Mouse (Mus musculus): ENCODE measurements around the gene Myh14. TPM values are rescaled to one million over a fixed set of nuclear protein-coding genes. Genes with fewer than 3 reads are reported as not detected.

Myh14 gene
- polyA plus RNA-seq, 1 experiment from 2014 or later: 1.9 TPM

DNA sequence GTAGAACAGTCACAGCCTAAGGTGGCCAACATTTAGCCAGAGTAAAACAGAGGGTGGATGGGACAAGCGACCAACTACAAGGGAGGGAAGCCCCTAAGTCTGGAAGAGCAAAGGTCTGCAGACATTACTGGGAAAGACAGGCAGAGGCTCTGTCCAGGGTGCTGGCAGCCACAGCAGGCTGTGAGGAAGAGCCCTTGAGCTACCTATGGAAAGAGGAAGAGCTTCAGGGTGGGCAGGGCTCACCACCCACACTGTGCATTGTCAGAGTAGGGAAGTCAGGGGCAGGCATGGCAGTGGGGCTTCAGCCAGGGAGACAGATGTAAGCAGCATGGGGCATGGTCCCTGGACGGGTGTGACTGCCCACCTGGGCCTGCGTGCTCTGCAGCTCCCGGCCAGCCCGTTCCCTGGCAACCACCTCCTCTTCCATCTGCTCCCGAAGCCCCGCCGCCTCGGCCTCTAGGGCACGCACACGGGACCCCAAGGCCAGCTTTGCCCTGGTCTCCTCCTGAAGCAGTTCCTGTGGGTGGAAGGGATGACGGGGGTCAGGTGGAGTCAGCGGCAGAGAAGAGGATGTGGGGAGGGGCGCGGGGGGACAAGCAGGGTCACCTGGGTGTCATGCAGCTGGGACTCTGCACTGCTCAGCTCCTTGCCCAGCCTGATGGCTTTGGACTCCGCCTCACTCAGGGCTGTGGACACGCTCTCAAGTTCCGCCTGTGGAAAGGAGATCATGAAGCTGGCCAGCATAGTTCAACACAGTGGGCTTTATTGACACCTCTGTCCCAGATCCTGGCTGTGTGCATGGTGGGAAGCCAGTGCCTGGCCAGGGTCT lies 46.7 kb downstream of the Myh14 start:
- DNase-seq (ENCODE audit: low spot score) (peak; percentile 9), ATAC-seq (ENCODE audit: low FRiP score) (no peak)
- WGBS: 43% methylated on average over 18 of the region's 18 CpGs
- no peaks in the 10 kb centered on the region for H3K27me3 ChIP-seq (ENCODE audit: control insufficient read depth, insufficient read depth, low read length)
- H3K36me3 ChIP-seq (ENCODE audit: control insufficient read depth, insufficient read depth, low read length): no peaks in the 10 kb centered on the region
- H3K27ac ChIP-seq (ENCODE audit: low read depth, low read length): no peak overlapping the region
- no peak overlapping the region for H3K4me3 ChIP-seq (ENCODE audit: low read depth, low read length)
- H3K4me1 ChIP-seq (replicated peaks; ENCODE audit: control insufficient read depth, insufficient read depth, low read length): no peaks in the 10 kb centered on the region
- H3K4me2 ChIP-seq (replicated peaks; ENCODE audit: low read depth, low read length): no peak overlapping the region
- no peak overlapping the region for H3K9ac ChIP-seq (ENCODE audit: low read depth, low read length)
- no peaks in the 10 kb centered on the region for H3K9me3 ChIP-seq (ENCODE audit: control insufficient read depth, low read length)

DNA sequence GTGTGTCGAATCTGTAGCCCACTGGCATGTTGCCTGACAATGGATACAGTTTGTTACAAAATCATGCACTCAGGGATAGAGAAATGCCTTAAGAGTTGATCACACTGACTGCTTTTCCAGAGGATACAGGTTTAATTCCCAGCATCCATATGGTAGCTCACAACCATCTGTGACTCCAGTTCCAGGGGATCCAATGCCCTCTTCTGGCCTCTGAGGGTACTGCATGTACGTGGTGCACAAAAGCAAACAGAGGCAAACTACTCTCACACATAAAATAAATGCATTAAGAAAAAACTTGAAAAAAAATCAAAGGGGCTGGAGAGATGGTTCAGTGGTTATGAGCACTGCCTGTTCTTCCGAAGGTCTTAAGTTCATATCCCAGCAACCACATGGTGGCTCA lies 53.6 kb downstream of the Myh14 start:
- DNase-seq (ENCODE audit: low spot score): no peak
- no peak overlapping the region for H3K4me3 ChIP-seq (ENCODE audit: low read depth, low read length)

DNA sequence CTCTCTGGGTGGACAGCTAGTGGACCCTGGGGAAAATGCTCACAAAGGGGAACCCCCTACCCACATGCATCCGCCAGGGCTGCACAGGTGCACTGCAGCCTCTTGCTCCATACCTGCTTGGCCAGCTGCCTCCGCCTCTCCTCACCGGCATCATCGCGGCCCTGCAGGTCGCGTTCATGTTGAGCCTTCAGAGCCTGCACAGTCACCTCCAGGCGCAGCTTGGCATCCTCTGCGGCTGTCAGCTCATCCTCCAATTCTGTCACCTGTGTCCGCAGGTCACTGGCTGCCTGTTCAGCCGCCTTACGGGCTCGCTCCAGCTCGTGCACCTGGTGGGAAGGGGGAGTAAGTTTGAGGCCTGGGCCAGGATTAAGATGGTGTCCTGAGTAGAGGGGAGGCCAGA lies 54.7 kb downstream of the Myh14 start:
- no peaks in the 10 kb centered on the region for H3K9me3 ChIP-seq (ENCODE audit: control insufficient read depth, low read length)
- ATAC-seq (ENCODE audit: low FRiP score) (no peak), DNase-seq (ENCODE audit: low spot score) (no peak)
- no peak overlapping the region for H3K4me2 ChIP-seq (replicated peaks; ENCODE audit: low read depth, low read length)
- no peak overlapping the region for H3K27ac ChIP-seq (ENCODE audit: low read depth, low read length)
- H3K36me3 ChIP-seq (ENCODE audit: control insufficient read depth, insufficient read depth, low read length): no peaks in the 10 kb centered on the region
- WGBS: 76% methylated on average over 14 of the region's 14 CpGs
- no peak overlapping the region for H3K4me3 ChIP-seq (ENCODE audit: low read depth, low read length)
- peaks cover 6% of the 10 kb centered on the region for H3K27me3 ChIP-seq (ENCODE audit: control insufficient read depth, insufficient read depth, low read length)
- no peak overlapping the region for H3K9ac ChIP-seq (ENCODE audit: low read depth, low read length)
- H3K4me1 ChIP-seq (replicated peaks; ENCODE audit: control insufficient read depth, insufficient read depth, low read length): no peaks in the 10 kb centered on the region

More for the DNA sequence above, 53.6 kb downstream of the Myh14 start:
- H3K27ac ChIP-seq (ENCODE audit: low read depth, low read length): no peak overlapping the region
- no peak overlapping the region for H3K9ac ChIP-seq (ENCODE audit: low read depth, low read length)
- no peak for ATAC-seq (ENCODE audit: low FRiP score)
- no peaks in the 10 kb centered on the region for H3K4me1 ChIP-seq (replicated peaks; ENCODE audit: control insufficient read depth, insufficient read depth, low read length)
- H3K4me2 ChIP-seq (replicated peaks; ENCODE audit: low read depth, low read length): no peak overlapping the region
- no peaks in the 10 kb centered on the region for H3K9me3 ChIP-seq (ENCODE audit: control insufficient read depth, low read length)
- no peaks in the 10 kb centered on the region for H3K36me3 ChIP-seq (ENCODE audit: control insufficient read depth, insufficient read depth, low read length)
- 68% methylated on average over 3 of the region's 3 CpGs for WGBS
- peaks cover 6% of the 10 kb centered on the region for H3K27me3 ChIP-seq (ENCODE audit: control insufficient read depth, insufficient read depth, low read length)

DNA sequence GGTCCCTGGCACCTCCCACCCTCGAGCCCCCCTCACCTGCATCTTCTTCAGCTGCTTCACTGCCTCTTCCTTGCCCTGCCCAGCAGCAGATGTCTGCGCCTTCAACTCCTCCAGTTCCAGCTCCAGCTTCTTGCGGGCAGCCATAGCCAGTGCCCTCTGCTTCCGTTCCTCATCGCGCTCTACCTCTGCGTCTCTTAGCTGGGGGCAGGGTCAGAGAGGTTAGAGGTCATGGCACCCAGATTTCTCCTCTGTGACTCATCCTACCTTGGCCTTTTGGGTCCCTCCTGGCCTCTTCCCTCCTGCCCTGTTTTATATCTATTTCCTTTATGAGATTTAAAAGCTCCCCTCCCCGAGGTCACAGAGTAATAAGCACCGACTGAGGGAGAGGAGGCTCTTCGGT lies 55.3 kb downstream of the Myh14 start:
- Histone ChIP-seq H3K4me2 (replicated peaks; ENCODE audit: low read depth, low read length) (no peak overlapping the region), H3K9ac (ENCODE audit: low read depth, low read length) (no peak overlapping the region), H3K4me3 (ENCODE audit: low read depth, low read length) (no peak overlapping the region), H3K9me3 (ENCODE audit: control insufficient read depth, low read length) (no peaks in the 10 kb centered on the region), H3K27me3 (ENCODE audit: control insufficient read depth, insufficient read depth, low read length) (peaks cover 6% of the 10 kb centered on the region), H3K36me3 (ENCODE audit: control insufficient read depth, insufficient read depth, low read length) (no peaks in the 10 kb centered on the region), H3K4me1 (replicated peaks; ENCODE audit: control insufficient read depth, insufficient read depth, low read length) (no peaks in the 10 kb centered on the region), H3K27ac (ENCODE audit: low read depth, low read length) (no peak overlapping the region)
- DNase-seq (ENCODE audit: low spot score) (peak; percentile 12), ATAC-seq (ENCODE audit: low FRiP score) (no peak)
- 16% methylated on average over 10 of the region's 10 CpGs for WGBS

DNA sequence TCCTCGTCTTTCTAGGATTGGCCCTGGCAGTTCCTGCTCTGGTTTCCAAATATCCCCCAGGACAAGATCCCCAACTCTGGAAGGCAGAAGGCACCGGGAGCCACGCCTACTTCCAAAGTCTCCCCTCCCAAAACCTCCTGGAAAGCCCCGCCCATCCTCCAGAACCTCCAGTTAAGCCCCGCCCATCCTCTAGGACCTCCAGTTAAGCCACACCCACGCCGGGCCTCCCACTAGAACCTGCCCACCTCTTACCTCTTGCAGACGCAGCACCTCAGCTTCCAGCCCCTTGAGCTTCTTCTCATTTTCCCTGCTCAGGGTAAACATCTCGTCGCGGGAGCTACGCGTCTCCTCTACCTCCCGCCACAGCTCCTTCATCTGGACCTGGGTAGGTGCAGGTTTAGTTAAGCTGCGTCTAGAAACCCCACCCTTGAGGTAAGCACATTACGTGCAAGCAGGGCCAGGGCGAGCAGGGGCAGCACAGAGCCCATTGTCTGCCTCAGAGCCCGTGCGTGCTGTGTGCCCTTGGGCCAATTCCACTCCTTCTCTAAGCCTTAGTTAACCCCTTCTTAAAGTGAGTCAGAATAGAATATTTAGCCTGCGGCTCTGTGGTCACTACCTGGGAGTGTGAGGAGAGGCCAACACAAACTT lies 56.5 kb downstream of the Myh14 start:
- H3K4me1 ChIP-seq (replicated peaks; ENCODE audit: control insufficient read depth, insufficient read depth, low read length): no peaks in the 10 kb centered on the region
- ATAC-seq (ENCODE audit: low FRiP score): no peak
- H3K4me2 ChIP-seq (replicated peaks; ENCODE audit: low read depth, low read length): no peak overlapping the region; the same call in 1 of the 2 replicates
- WGBS: 9% methylated on average over 20 of the region's 20 CpGs
- no peak overlapping the region for H3K9ac ChIP-seq (ENCODE audit: low read depth, low read length)
- no peak overlapping the region for H3K4me3 ChIP-seq (ENCODE audit: low read depth, low read length)
- H3K36me3 ChIP-seq (ENCODE audit: control insufficient read depth, insufficient read depth, low read length): no peaks in the 10 kb centered on the region
- peak; percentile 30 for DNase-seq (ENCODE audit: low spot score)
- H3K27ac ChIP-seq (ENCODE audit: low read depth, low read length): no peak overlapping the region
- H3K27me3 ChIP-seq (ENCODE audit: control insufficient read depth, insufficient read depth, low read length): peaks cover 6% of the 10 kb centered on the region
- H3K9me3 ChIP-seq (ENCODE audit: control insufficient read depth, low read length): no peaks in the 10 kb centered on the region

DNA sequence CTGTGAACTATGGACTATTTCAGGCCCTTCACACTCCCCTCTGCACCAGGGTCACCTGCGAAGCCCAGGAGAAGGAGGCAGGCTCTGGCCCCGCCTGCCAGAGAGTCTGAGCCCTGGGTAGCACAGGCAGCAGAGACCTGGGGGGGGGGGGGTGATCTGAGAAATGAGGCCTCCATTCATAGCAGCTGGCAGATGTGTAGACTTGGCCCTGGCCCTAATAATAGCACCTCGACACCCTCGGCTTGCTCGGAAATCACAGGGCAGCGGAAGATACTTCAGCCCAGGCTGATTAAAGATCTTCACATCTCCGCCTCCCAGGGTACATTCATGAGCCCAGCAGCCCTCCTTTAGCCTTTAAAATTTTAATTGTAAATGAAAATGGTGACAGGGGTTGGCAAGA lies 58.5 kb downstream of the Myh14 start:
- H3K4me3 ChIP-seq (ENCODE audit: low read depth, low read length): no peak overlapping the region
- DNase-seq (ENCODE audit: low spot score): no peak
- no peak overlapping the region for H3K4me2 ChIP-seq (replicated peaks; ENCODE audit: low read depth, low read length)
- H3K27me3 ChIP-seq (ENCODE audit: control insufficient read depth, insufficient read depth, low read length): peaks cover 6% of the 10 kb centered on the region
- H3K36me3 ChIP-seq (ENCODE audit: control insufficient read depth, insufficient read depth, low read length): no peaks in the 10 kb centered on the region
- no peak overlapping the region for H3K27ac ChIP-seq (ENCODE audit: low read depth, low read length)
- H3K9ac ChIP-seq (ENCODE audit: low read depth, low read length): no peak overlapping the region
- ATAC-seq (ENCODE audit: low FRiP score): no peak
- H3K4me1 ChIP-seq (replicated peaks; ENCODE audit: control insufficient read depth, insufficient read depth, low read length): no peaks in the 10 kb centered on the region
- WGBS: 84% methylated on average over 7 of the region's 7 CpGs
- no peaks in the 10 kb centered on the region for H3K9me3 ChIP-seq (ENCODE audit: control insufficient read depth, low read length)

DNA sequence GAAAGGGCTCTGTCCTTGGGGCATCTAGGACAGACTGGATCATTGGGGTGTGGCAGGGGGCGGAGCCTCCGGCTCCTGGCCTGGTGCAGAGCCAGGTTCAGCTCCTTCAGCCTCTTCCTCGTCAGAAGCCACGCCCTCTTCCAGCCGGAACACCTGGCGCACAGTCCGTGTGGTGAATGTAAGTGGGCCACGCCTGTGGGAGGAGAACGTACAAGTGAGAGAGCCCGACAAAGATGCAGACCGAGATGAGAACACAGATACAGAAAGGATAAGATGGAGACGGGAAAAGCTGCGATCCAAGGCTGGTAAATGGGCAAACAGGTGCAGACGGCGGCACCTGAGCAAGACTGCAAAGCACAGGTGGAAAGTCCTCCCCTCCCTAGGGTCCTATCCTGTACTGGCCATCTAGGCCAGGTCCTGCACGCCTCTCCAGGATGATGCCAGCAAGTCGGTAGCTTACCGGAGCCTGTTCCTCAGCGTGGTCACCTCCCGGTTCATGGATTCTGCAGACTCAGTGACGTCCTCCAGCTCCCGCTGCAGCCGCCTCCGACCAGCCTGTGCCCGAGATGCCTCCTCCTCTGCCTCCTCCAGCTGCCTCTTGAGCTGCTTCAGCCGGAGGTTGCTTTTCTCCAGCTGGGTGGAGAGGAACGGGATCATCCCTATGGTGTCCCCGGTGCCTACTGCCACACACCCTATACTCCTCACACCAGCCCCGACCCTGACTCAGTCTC lies 64.3 kb downstream of the Myh14 start:
- Histone ChIP-seq H3K9ac (ENCODE audit: low read depth, low read length) (no peak overlapping the region), H3K27ac (ENCODE audit: low read depth, low read length) (no peak overlapping the region), H3K4me3 (ENCODE audit: low read depth, low read length) (no peak overlapping the region), H3K9me3 (ENCODE audit: control insufficient read depth, low read length) (no peaks in the 10 kb centered on the region), H3K4me1 (replicated peaks; ENCODE audit: control insufficient read depth, insufficient read depth, low read length) (peaks cover 8% of the 10 kb centered on the region), H3K27me3 (ENCODE audit: control insufficient read depth, insufficient read depth, low read length) (peaks cover 23% of the 10 kb centered on the region), H3K4me2 (replicated peaks; ENCODE audit: low read depth, low read length) (no peak overlapping the region), H3K36me3 (ENCODE audit: control insufficient read depth, insufficient read depth, low read length) (no peaks in the 10 kb centered on the region)
- DNase-seq (ENCODE audit: low spot score) (peak; percentile 6), ATAC-seq (ENCODE audit: low FRiP score) (no peak)
- 10% methylated on average over 29 of the region's 29 CpGs for WGBS

DNA sequence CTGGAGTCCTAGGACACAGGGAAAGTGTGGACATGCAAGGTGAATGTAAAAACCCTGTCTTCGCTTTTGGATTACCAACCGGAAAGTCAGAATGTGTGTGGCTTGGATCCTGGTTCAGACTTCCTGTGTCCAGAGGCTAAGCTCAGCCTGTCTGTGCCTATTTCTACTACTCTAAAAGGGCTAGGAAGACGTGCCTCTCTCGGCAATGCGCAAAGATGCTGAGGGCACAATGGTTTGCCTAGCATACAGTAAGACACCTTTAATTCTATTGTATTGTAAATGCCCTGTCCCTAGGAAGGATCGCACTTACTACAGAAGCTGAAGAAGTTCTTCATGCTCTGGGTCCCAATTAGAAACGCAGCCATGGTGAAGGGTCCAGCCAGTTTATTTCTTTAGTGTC lies 65.2 kb downstream of the Myh14 start:
- H3K27me3 ChIP-seq (ENCODE audit: control insufficient read depth, insufficient read depth, low read length): peaks cover 30% of the 10 kb centered on the region
- DNase-seq (ENCODE audit: low spot score): peak; percentile 4
- no peak overlapping the region for H3K27ac ChIP-seq (ENCODE audit: low read depth, low read length)
- H3K4me3 ChIP-seq (ENCODE audit: low read depth, low read length): no peak overlapping the region
- 38% methylated on average over 7 of the region's 7 CpGs for WGBS
- no peak overlapping the region for H3K9ac ChIP-seq (ENCODE audit: low read depth, low read length)
- ATAC-seq (ENCODE audit: low FRiP score): no peak
- no peaks in the 10 kb centered on the region for H3K36me3 ChIP-seq (ENCODE audit: control insufficient read depth, insufficient read depth, low read length)
- H3K4me1 ChIP-seq (replicated peaks; ENCODE audit: control insufficient read depth, insufficient read depth, low read length): peaks cover 8% of the 10 kb centered on the region
- H3K4me2 ChIP-seq (replicated peaks; ENCODE audit: low read depth, low read length): no peak overlapping the region
- no peaks in the 10 kb centered on the region for H3K9me3 ChIP-seq (ENCODE audit: control insufficient read depth, low read length)
